Mouse (Mus musculus): ENCODE measurements at regions not wholly inside any gene's neighbourhood (a gene's known extent, or its start where the extent isn't known, plus 50 kb on each side); places are given as distances from the start of the nearest gene placed in this dataset.

DNA sequence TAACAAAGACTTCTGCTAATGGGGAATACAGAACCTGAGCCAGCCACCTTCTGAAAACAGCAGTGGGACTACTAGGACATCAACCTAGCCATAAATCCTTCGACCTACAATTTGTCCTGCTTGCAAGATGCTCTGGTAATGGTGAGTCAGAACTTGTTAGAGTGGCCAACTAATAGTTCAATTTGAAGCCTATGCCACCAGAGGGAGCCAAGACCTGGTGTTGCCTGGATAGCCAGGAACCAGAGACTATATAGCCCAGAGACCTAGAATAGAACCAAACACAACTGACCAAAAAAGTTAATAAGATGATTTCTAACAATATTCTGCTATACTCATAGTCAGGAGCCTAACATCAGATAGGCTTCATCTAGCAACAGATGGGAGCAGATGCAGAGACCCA, 119.3 kb upstream of the Dab2 start:
- Histone ChIP-seq H3K27me3 (replicated peaks; ENCODE audit: control insufficient read depth, insufficient read depth, low read length) (no peaks in the 10 kb centered on the region), H3K9ac (ENCODE audit: low read depth, low read length) (no peak overlapping the region), H3K4me3 (ENCODE audit: low read length) (no peak overlapping the region), H3K9me3 (ENCODE audit: control insufficient read depth, low read length) (0 out of 2 replicates have a peak, but pooled peaks cover 2% of the 10 kb centered on the region), H3K36me3 (ENCODE audit: control insufficient read depth, insufficient read depth, low read length) (no peaks in the 10 kb centered on the region), H3K4me2 (ENCODE audit: low read length) (no peak overlapping the region), H3K4me1 (ENCODE audit: control insufficient read depth, insufficient read depth, low read depth, low read length) (no peaks in the 10 kb centered on the region), H3K27ac (ENCODE audit: low read depth, low read length) (no peak overlapping the region)
- no peak for ATAC-seq
- 92% methylated on average over 1 of the region's 1 CpGs for WGBS

DNA sequence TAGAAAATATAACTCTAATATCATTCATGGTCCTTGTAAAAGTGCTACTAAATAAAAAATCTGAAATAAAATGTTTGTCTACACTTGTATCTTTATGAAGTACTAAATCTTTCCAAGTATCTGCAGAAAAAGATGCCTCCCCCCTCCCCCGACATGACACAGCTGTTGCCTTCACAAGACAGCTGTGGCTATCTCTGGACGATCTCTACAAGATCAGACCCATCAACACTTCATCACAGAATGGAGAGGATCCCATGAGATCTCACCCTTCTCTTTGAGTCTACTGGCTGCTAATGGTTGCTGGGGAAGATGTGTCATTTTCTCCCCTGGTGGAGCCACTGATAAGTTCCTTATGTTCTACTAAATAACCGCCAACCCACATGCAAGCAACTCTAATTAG, 116.0 kb upstream of the Dab2 start:
- no peak for ATAC-seq
- H3K4me1 ChIP-seq (ENCODE audit: control insufficient read depth, insufficient read depth, low read depth, low read length), result no peaks in the 10 kb centered on the region
- H3K36me3 ChIP-seq (ENCODE audit: control insufficient read depth, insufficient read depth, low read length), result no peaks in the 10 kb centered on the region
- H3K27me3 ChIP-seq (replicated peaks; ENCODE audit: control insufficient read depth, insufficient read depth, low read length), result no peaks in the 10 kb centered on the region
- no peak overlapping the region for H3K27ac ChIP-seq (ENCODE audit: low read depth, low read length)
- 0 out of 2 replicates have a peak, but pooled peaks cover 2% of the 10 kb centered on the region for H3K9me3 ChIP-seq (ENCODE audit: control insufficient read depth, low read length)
- 78% methylated on average over 3 of the region's 3 CpGs for WGBS
- H3K9ac ChIP-seq (ENCODE audit: low read depth, low read length), result no peak overlapping the region
- no peak overlapping the region for H3K4me3 ChIP-seq (ENCODE audit: low read length)
- no peak overlapping the region for H3K4me2 ChIP-seq (ENCODE audit: low read length)

DNA sequence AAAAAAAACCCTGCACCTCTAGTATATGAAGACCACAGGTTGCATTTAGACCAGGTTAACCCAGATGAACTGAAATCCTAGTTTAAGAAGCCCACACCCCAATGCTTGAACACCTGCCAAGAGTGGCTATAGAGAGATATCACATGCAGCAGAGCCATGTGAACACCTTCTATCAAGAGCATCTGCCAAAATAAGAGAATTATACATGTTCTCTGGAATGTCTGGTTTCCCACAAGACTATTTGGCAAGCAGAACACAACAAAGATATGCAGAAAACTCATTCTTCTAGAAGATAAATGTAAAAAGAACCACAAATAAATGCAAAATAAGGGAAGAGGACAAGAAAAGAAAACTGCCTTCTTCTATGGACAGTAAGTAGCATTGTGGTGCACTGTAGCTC, 107.7 kb upstream of the Dab2 start:
- Histone ChIP-seq H3K4me2 (ENCODE audit: low read length) (no peak overlapping the region), H3K36me3 (ENCODE audit: control insufficient read depth, insufficient read depth, low read length) (no peaks in the 10 kb centered on the region), H3K9me3 (ENCODE audit: control insufficient read depth, low read length) (no peaks in the 10 kb centered on the region), H3K4me1 (ENCODE audit: control insufficient read depth, insufficient read depth, low read depth, low read length) (no peaks in the 10 kb centered on the region), H3K27ac (ENCODE audit: low read depth, low read length) (no peak overlapping the region), H3K9ac (ENCODE audit: low read depth, low read length) (no peak overlapping the region), H3K4me3 (ENCODE audit: low read length) (no peak overlapping the region), H3K27me3 (replicated peaks; ENCODE audit: control insufficient read depth, insufficient read depth, low read length) (no peaks in the 10 kb centered on the region)
- ATAC-seq, result no peak

DNA sequence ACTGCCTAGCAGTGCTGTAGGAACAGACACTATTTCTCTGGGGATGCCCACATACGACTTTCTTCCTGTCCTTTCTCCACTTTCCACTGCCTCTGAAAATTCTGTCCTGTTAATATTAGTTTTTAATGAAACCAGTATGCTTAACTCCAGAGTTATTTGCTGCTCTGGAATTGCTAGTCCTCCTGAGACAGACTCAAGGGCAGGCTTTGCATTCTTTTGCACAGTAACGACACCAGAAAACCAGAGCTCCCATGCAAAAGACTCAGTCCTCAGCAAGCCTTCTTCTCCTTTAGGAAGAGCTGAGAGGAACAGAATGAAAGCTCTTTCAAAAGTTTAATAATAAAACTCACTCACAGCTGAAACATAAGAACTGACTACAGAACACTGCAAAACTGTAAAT, 92.3 kb upstream of the Dab2 start:
- H3K9ac ChIP-seq (ENCODE audit: low read depth, low read length), result no peak overlapping the region
- no peak overlapping the region for H3K27ac ChIP-seq (ENCODE audit: low read depth, low read length)
- H3K4me1 ChIP-seq (ENCODE audit: control insufficient read depth, insufficient read depth, low read depth, low read length), result no peaks in the 10 kb centered on the region
- no peaks in the 10 kb centered on the region for H3K27me3 ChIP-seq (replicated peaks; ENCODE audit: control insufficient read depth, insufficient read depth, low read length)
- 72% methylated on average over 2 of the region's 2 CpGs for WGBS
- H3K4me2 ChIP-seq (ENCODE audit: low read length), result no peak overlapping the region
- H3K36me3 ChIP-seq (ENCODE audit: control insufficient read depth, insufficient read depth, low read length), result no peaks in the 10 kb centered on the region
- H3K9me3 ChIP-seq (ENCODE audit: control insufficient read depth, low read length), result no peaks in the 10 kb centered on the region
- no peak for ATAC-seq
- no peak overlapping the region for H3K4me3 ChIP-seq (ENCODE audit: low read length)

DNA sequence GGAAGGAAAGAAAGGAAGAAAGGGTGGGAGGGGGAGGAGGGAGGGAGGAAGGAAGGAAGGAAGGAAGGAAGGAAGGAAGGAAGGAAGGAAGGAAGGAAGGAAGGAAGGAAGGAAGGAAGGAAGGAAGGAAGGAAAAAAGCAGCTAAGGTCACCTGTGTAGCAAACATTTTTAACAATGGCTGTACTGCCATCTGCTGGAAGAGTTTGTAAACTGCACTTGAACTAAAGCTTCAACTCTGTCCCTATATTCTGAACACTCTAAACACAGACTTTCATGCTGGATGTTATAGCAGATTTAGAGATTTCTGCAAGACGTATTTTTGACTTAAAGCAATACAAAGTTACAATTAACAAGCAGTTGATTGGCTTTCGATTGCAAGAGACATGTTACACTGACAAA, 90.3 kb upstream of the Dab2 start:
- H3K4me1 ChIP-seq (ENCODE audit: control insufficient read depth, insufficient read depth, low read depth, low read length), result no peaks in the 10 kb centered on the region
- no peak overlapping the region for H3K9ac ChIP-seq (ENCODE audit: low read depth, low read length)
- no peaks in the 10 kb centered on the region for H3K27me3 ChIP-seq (replicated peaks; ENCODE audit: control insufficient read depth, insufficient read depth, low read length)
- no peak overlapping the region for H3K4me2 ChIP-seq (ENCODE audit: low read length)
- ATAC-seq, result peak; percentile 88
- 23% methylated on average over 2 of the region's 2 CpGs for WGBS
- H3K36me3 ChIP-seq (ENCODE audit: control insufficient read depth, insufficient read depth, low read length), result no peaks in the 10 kb centered on the region
- no peaks in the 10 kb centered on the region for H3K9me3 ChIP-seq (ENCODE audit: control insufficient read depth, low read length)
- H3K27ac ChIP-seq (ENCODE audit: low read depth, low read length), result no peak overlapping the region
- H3K4me3 ChIP-seq (ENCODE audit: low read length), result no peak overlapping the region

DNA sequence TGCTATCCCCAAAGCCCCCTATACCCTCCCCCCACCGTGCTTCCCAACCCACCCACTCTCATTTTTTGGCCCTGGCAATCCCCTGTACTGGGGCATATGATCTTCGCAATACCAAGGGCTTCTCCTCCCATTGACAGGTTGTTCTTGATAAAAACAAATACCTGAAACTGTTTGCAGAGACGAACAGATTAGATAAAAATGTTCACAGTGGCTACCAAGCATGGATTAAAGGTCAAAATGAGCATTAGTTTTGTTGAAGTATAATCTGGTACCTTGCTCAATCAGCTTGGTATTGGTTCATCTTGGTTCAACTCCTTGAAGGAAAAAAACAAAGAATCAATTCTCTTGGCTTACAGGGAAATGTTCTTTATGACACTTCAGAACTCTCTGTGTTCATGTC, 81.5 kb upstream of the Dab2 start:
- H3K9me3 ChIP-seq (ENCODE audit: control insufficient read depth, low read length), result no peaks in the 10 kb centered on the region
- WGBS, result 73% methylated on average over 3 of the region's 3 CpGs
- ATAC-seq, result no peak
- H3K4me2 ChIP-seq (ENCODE audit: low read length), result no peak overlapping the region
- no peaks in the 10 kb centered on the region for H3K27me3 ChIP-seq (replicated peaks; ENCODE audit: control insufficient read depth, insufficient read depth, low read length)
- H3K4me1 ChIP-seq (ENCODE audit: control insufficient read depth, insufficient read depth, low read depth, low read length), result no peaks in the 10 kb centered on the region
- no peak overlapping the region for H3K9ac ChIP-seq (ENCODE audit: low read depth, low read length)
- no peaks in the 10 kb centered on the region for H3K36me3 ChIP-seq (ENCODE audit: control insufficient read depth, insufficient read depth, low read length)
- no peak overlapping the region for H3K4me3 ChIP-seq (ENCODE audit: low read length)
- H3K27ac ChIP-seq (ENCODE audit: low read depth, low read length), result no peak overlapping the region

DNA sequence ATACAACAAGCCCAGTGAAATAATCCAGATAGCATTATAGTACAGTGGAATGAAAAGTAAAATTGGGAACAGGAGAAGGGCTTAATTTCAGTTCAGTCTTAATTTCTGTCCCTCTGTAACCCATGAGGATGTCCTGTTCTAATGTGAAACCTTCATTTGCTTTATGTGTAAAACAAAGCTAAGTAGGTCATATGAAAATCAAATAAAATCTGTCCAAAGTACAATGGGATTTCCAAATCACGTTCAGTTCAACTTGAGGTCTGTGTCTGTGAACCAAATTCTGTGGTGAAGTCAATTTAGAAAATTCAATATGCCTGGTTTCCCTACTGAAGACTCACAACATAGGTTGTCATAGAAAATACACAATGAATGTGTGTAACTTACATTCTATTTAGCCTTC, 74.4 kb upstream of the Dab2 start:
- no peak for ATAC-seq
- Histone ChIP-seq H3K4me3 (ENCODE audit: low read length) (no peak overlapping the region), H3K27ac (ENCODE audit: low read depth, low read length) (no peak overlapping the region), H3K9me3 (ENCODE audit: control insufficient read depth, low read length) (no peaks in the 10 kb centered on the region), H3K4me2 (ENCODE audit: low read length) (no peak overlapping the region), H3K36me3 (ENCODE audit: control insufficient read depth, insufficient read depth, low read length) (no peaks in the 10 kb centered on the region), H3K4me1 (ENCODE audit: control insufficient read depth, insufficient read depth, low read depth, low read length) (no peaks in the 10 kb centered on the region), H3K9ac (ENCODE audit: low read depth, low read length) (no peak overlapping the region), H3K27me3 (replicated peaks; ENCODE audit: control insufficient read depth, insufficient read depth, low read length) (no peaks in the 10 kb centered on the region)
- 71% methylated on average over 1 of the region's 1 CpGs for WGBS

DNA sequence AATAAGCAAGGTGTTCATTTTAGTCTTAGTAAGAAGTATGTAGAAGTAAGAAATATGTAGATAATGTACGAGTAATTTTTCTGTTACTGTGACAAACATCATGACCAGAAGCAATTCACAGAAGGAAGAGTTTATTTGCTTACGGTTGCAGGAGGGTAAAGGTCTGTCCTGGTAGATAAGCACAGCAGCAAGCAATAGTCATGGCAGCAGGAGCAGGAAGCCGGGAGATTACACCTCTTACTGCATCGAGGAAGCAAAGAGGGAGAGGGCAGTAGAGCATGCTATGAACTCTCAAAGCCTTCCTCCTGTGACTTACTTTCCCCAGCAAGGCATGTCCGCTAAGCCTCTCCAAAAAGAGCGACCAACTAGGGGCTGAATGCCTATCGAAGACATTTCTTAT, 69.0 kb upstream of the Dab2 start:
- Histone ChIP-seq H3K4me2 (ENCODE audit: low read length) (no peak overlapping the region), H3K27ac (ENCODE audit: low read depth, low read length) (no peak overlapping the region), H3K36me3 (ENCODE audit: control insufficient read depth, insufficient read depth, low read length) (no peaks in the 10 kb centered on the region), H3K27me3 (replicated peaks; ENCODE audit: control insufficient read depth, insufficient read depth, low read length) (no peaks in the 10 kb centered on the region), H3K4me3 (ENCODE audit: low read length) (no peak overlapping the region), H3K9me3 (ENCODE audit: control insufficient read depth, low read length) (no peaks in the 10 kb centered on the region), H3K4me1 (ENCODE audit: control insufficient read depth, insufficient read depth, low read depth, low read length) (no peaks in the 10 kb centered on the region), H3K9ac (ENCODE audit: low read depth, low read length) (no peak overlapping the region)
- 91% methylated on average over 7 of the region's 7 CpGs for WGBS
- no peak for ATAC-seq

DNA sequence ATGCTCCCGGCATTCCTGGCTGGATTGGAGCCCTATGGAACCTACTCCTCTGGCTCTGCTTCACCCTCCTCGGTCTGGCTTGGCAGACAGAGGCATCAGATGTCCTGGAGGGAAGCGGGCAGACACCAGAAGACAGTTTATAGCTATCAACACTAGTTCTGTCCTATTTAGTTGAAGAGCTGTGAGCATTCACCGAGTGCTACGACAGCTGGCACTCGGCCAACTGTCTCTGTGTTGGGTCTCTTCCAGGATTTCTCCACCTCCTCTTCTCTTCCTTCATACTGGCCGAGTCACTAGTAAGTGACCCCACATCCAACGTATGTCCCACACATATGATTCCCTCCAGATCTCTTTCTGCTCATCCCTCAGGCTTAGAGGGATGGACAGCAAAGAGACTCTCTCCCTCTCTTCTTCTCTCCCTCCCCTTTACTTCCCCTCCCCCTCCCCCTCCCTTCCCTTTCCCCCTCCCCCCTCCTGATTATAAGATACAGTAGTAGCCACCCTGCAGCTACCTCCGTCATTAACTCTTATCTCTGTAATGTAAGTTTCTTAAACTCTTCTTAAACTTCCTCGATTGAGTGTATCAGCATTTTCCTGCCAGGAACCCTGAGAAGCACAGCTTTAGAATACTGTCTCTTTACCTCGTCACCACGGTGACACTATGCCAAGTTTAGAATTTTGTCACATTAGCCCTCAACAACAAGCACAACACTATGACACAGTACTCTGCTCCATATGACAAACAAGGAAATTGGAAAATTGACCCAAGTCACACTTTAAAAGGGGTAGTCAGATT, 68.1 kb upstream of the Dab2 start:
- no peaks in the 10 kb centered on the region for H3K36me3 ChIP-seq (ENCODE audit: control insufficient read depth, insufficient read depth, low read length)
- H3K4me2 ChIP-seq (ENCODE audit: low read length), result no peak overlapping the region
- no peak overlapping the region for H3K4me3 ChIP-seq (ENCODE audit: low read length)
- H3K27ac ChIP-seq (ENCODE audit: low read depth, low read length), result no peak overlapping the region
- H3K9me3 ChIP-seq (ENCODE audit: control insufficient read depth, low read length), result no peaks in the 10 kb centered on the region
- H3K9ac ChIP-seq (ENCODE audit: low read depth, low read length), result no peak overlapping the region
- H3K4me1 ChIP-seq (ENCODE audit: control insufficient read depth, insufficient read depth, low read depth, low read length), result no peaks in the 10 kb centered on the region
- WGBS, result 56% methylated on average over 12 of the region's 12 CpGs
- no peaks in the 10 kb centered on the region for H3K27me3 ChIP-seq (replicated peaks; ENCODE audit: control insufficient read depth, insufficient read depth, low read length)
- ATAC-seq, result peak; percentile 85

DNA sequence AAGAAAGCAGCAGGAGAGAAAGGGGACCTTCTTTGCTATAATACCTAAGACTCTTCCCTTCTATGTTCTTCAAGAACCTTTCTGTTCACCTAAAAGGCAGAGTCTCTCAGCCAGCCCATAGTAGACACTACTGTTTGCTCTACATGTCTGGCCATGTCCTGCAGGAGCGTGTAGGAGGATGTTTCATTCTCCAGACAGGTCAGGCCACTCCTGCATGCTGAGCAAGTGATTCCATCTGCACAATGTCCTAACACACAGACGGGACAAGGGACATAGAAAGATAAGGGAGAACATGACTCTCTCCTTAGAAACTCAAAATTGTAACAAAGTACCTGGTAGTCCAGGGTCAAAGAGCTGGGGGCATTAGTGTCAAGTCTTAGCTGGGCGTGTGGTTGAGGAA, 66.0 kb upstream of the Dab2 start:
- no peaks in the 10 kb centered on the region for H3K4me1 ChIP-seq (ENCODE audit: control insufficient read depth, insufficient read depth, low read depth, low read length)
- no peak overlapping the region for H3K9ac ChIP-seq (ENCODE audit: low read depth, low read length)
- H3K9me3 ChIP-seq (ENCODE audit: control insufficient read depth, low read length), result no peaks in the 10 kb centered on the region
- no peak overlapping the region for H3K4me3 ChIP-seq (ENCODE audit: low read length)
- 79% methylated on average over 3 of the region's 3 CpGs for WGBS
- no peak overlapping the region for H3K27ac ChIP-seq (ENCODE audit: low read depth, low read length)
- no peaks in the 10 kb centered on the region for H3K27me3 ChIP-seq (replicated peaks; ENCODE audit: control insufficient read depth, insufficient read depth, low read length)
- no peak overlapping the region for H3K4me2 ChIP-seq (ENCODE audit: low read length)
- H3K36me3 ChIP-seq (ENCODE audit: control insufficient read depth, insufficient read depth, low read length), result no peaks in the 10 kb centered on the region
- ATAC-seq, result no peak

Measured in hindbrain, embryonic 16.5 days (tissue).